ENCODE assay signal across 8 mouse cellular contexts in genomic region chr11:96629775-96630174, GRCm38 (mm10).
DNase-seq lines count a peak whose midpoint lies in the region; ATAC-seq and TF ChIP-seq lines count a peak whose summit lies in the region.

No protein-coding gene starts in this region.

- no peaks in the 10 kb centered on the region for H3K9me3 ChIP-seq in kidney, postnatal 0 days (replicated peaks; ENCODE audit: low read length)
- H3K9me3 ChIP-seq in intestine, postnatal 0 days (ENCODE audit: control insufficient read depth) = no peaks in the 10 kb centered on the region

- peak; percentile 57 for DNase-seq in kidney, postnatal 0 days (ENCODE audit: low spot score)
- no peak for DNase-seq in kidney, adult 18-20 months
- DNase-seq in NIH3T3 (ENCODE audit: low read depth) = peak; percentile 42
- peak; percentile 14 to 25 for DNase-seq in layer of hippocampus, adult 8-10 months (ENCODE audit: low spot score in 2 of 2)
- DNase-seq in thymus, postnatal 4 days = no peak
- no peak for DNase-seq in adrenal gland, adult 18-20 months (ENCODE audit: low spot score in 2 of 2)

- no peaks in the 10 kb centered on the region for H3K36me3 ChIP-seq in kidney, postnatal 0 days (ENCODE audit: insufficient read depth, low read length)
- H3K36me3 ChIP-seq in intestine, postnatal 0 days (ENCODE audit: control insufficient read depth, insufficient read depth) = no peaks in the 10 kb centered on the region

- no peak overlapping the region for H3K9ac ChIP-seq in kidney, postnatal 0 days (ENCODE audit: low read depth, low read length)
- no peak overlapping the region for H3K9ac ChIP-seq in intestine, postnatal 0 days (ENCODE audit: low read depth, low read length)

- no peak overlapping the region for H3K27ac ChIP-seq in kidney, postnatal 0 days
- H3K27ac ChIP-seq in cortical plate, adult 2 months (ENCODE audit: insufficient read depth, low read length) = no peak overlapping the region
- H3K27ac ChIP-seq in intestine, postnatal 0 days (ENCODE audit: low read depth, low read length) = no peak overlapping the region

- 0 out of 2 replicates have a peak, but pooled peaks have one; percentile 54 for ATAC-seq in kidney, postnatal 0 days (replicated peaks; ENCODE audit: low FRiP score, low read depth)
- ATAC-seq in intestine, postnatal 0 days = no peak

- no peaks in the 10 kb centered on the region for H3K27me3 ChIP-seq in kidney, postnatal 0 days (ENCODE audit: insufficient read depth, low read length)
- no peaks in the 10 kb centered on the region for H3K27me3 ChIP-seq in intestine, postnatal 0 days (replicated peaks; ENCODE audit: control insufficient read depth, insufficient read depth, low read length)

- H3K4me2 ChIP-seq in kidney, postnatal 0 days (ENCODE audit: low read length) = no peak overlapping the region
- H3K4me2 ChIP-seq in intestine, postnatal 0 days (replicated peaks; ENCODE audit: low read depth) = no peak overlapping the region

- WGBS in kidney, postnatal 0 days = 52% methylated on average over 9 of the region's 9 CpGs
- 69% methylated on average over 9 of the region's 9 CpGs for WGBS in intestine, postnatal 0 days

- no peaks in the 10 kb centered on the region for H3K4me1 ChIP-seq in kidney, postnatal 0 days (replicated peaks; ENCODE audit: insufficient read depth, low read length)
- no peaks in the 10 kb centered on the region for H3K4me1 ChIP-seq in cortical plate, adult 2 months (ENCODE audit: control insufficient read depth, insufficient read depth, low read length)
- no peaks in the 10 kb centered on the region; the same call in 1 of the 2 replicates for H3K4me1 ChIP-seq in intestine, postnatal 0 days (replicated peaks; ENCODE audit: control insufficient read depth, insufficient read depth, low read length)

- no peak for TF ChIP-seq CTCF in kidney, postnatal 0 days (IDR thresholded peaks at IDR 0.05; ENCODE audit: low read depth)
- TF ChIP-seq CTCF in cortical plate, adult 2 months (IDR thresholded peaks at IDR 0.05; ENCODE audit: extremely low read depth, insufficient read depth, low read length) = no peak
- no peak for TF ChIP-seq CTCF in intestine, postnatal 0 days (IDR thresholded peaks at IDR 0.05; ENCODE audit: low read depth)

- no peak overlapping the region for H3K4me3 ChIP-seq in kidney, postnatal 0 days (replicated peaks; ENCODE audit: low read depth, low read length)
- H3K4me3 ChIP-seq in cortical plate, adult 2 months (ENCODE audit: insufficient read depth, low read length) = no peak overlapping the region
- H3K4me3 ChIP-seq in intestine, postnatal 0 days (ENCODE audit: low read depth, low read length) = no peak overlapping the region

- 0 out of 2 replicates have a peak, but pooled peaks have one; percentile 27 for TF ChIP-seq POLR2A in cortical plate, adult 2 months (IDR thresholded peaks at IDR 0.05; ENCODE audit: extremely low read depth, insufficient read depth, low read length)

Comparison
In these comparisons a context has a peak if more than half of its experiments do, and no peak if none do; other contexts are left out.
1. DNase-seq: peak in kidney, postnatal 0 days (single experiment), NIH3T3 (single experiment) and layer of hippocampus, adult 8-10 months (2 of 2); none in kidney, adult 18-20 months (single experiment), thymus, postnatal 4 days (single experiment) and adrenal gland, adult 18-20 months (0 of 2).